Mouse (Mus musculus) hindbrain, embryonic 15.5 days (tissue): Measurements from ENCODE around the gene Ebpl. TPM values are rescaled to one million over a fixed set of nuclear protein-coding genes. Genes with fewer than 3 reads are reported as not detected.
A peak's percentile ranks its signal among the peaks of the same experiment; 100 is the strongest.

Experiments used
- ATAC-seq: fragments of 200-750 bp; cut with Nextera tagmentation; 2 replicates; pipeline ENCODE4 v1.8.0; 2017; ENCODE audit warnings: low read depth, moderate number of reproducible peaks, moderate TSS enrichment; ENCODE audit not compliant: low FRiP score
- H3K27ac ChIP-seq: fragments of 300-500 bp; sonication (generic); replicated peaks from 2 replicates; pipeline ENCODE4 v1.5.1; 2015; ENCODE audit warnings: mild to moderate bottlenecking, inconsistent platforms
- H3K27me3 ChIP-seq: fragments of 300-500 bp; sonication (generic); 2 replicates; pipeline ENCODE4 v1.6.1; 2015; ENCODE audit warnings: control low read depth, inconsistent platforms
- H3K36me3 ChIP-seq: fragments of 300-500 bp; sonication (generic); 2 replicates; pipeline ENCODE4 v1.6.1; 2015; ENCODE audit warnings: control low read depth, inconsistent platforms
- H3K4me1 ChIP-seq: fragments of 300-500 bp; sonication (generic); replicated peaks from 2 replicates; pipeline ENCODE4 v1.6.1; 2015; ENCODE audit warnings: control low read depth, inconsistent platforms
- H3K4me2 ChIP-seq: fragments of 300-500 bp; sonication (generic); 2 replicates; pipeline ENCODE4 v1.6.1; 2015; ENCODE audit warnings: moderate library complexity, mild to moderate bottlenecking, inconsistent platforms
- H3K4me3 ChIP-seq: fragments of 300-500 bp; sonication (generic); 2 replicates; pipeline ENCODE4 v1.5.1; 2015; ENCODE audit warnings: mild to moderate bottlenecking, inconsistent platforms
- H3K9ac ChIP-seq: fragments of 300-500 bp; sonication (generic); 2 replicates; pipeline ENCODE4 v1.6.1; 2015; ENCODE audit warnings: inconsistent platforms
- H3K9me3 ChIP-seq: fragments of 300-500 bp; sonication (generic); 2 replicates; pipeline ENCODE4 v1.6.1; 2016; ENCODE audit warnings: control low read depth, inconsistent platforms
- WGBS: fragments of 180-500 bp; shearing (Covaris S2); methylation state at CpG from one replicate; pipeline ENCODE4 v1.1.7; 2015; 5-methylcytosine and 5-hydroxymethylcytosine counted together
- polyA plus RNA-seq: library from polyadenylated mRNA; unstranded; fragments of >200 nt; fragmentation: Nextera tagmentation; extraction: Ambion mirVana; gene quantifications from 2 replicates; pipeline ENCODE4 v1.2.1, GENCODE M21; 2015

Gene Ebpl
- polyA plus RNA-seq, 1 experiment from 2014 or later = 10.1 TPM

GRCm38 (mm10) chr14:61321200-61321599, 39.0 kb downstream of the Ebpl start:
- 86% methylated on average over 4 of the region's 4 CpGs for WGBS
- no peaks in the 10 kb centered on the region for H3K9me3 ChIP-seq
- no peaks in the 10 kb centered on the region for H3K4me1 ChIP-seq
- ATAC-seq = no peak
- H3K9ac ChIP-seq = no peak overlapping the region
- no peaks in the 10 kb centered on the region for H3K36me3 ChIP-seq
- H3K27ac ChIP-seq = no peak overlapping the region
- H3K4me2 ChIP-seq = no peak overlapping the region
- H3K27me3 ChIP-seq = no peaks in the 10 kb centered on the region
- no peak overlapping the region for H3K4me3 ChIP-seq

- no peaks in the 10 kb centered on the region for H3K36me3 ChIP-seq
- no peaks in the 10 kb centered on the region for H3K27me3 ChIP-seq
- no peaks in the 10 kb centered on the region for H3K4me1 ChIP-seq
- H3K4me3 ChIP-seq = no peak overlapping the region
- no peak overlapping the region for H3K27ac ChIP-seq
- ATAC-seq = no peak
- H3K9ac ChIP-seq = no peak overlapping the region
- 92% methylated on average over 1 of the region's 1 CpGs for WGBS
- H3K9me3 ChIP-seq = no peaks in the 10 kb centered on the region
- no peak overlapping the region for H3K4me2 ChIP-seq
These were observed 39.5 kb downstream of the Ebpl start for GRCm38 (mm10) chr14:61320765-61321164.

- Histone ChIP-seq H3K4me1 (no peaks in the 10 kb centered on the region), H3K36me3 (no peaks in the 10 kb centered on the region), H3K27ac (no peak overlapping the region), H3K9me3 (no peaks in the 10 kb centered on the region), H3K4me2 (no peak overlapping the region), H3K27me3 (no peaks in the 10 kb centered on the region), H3K4me3 (no peak overlapping the region), H3K9ac (no peak overlapping the region)
- WGBS = 44% methylated on average over 4 of the region's 4 CpGs
- peak; percentile 48; the same call in 1 of the 2 replicates for ATAC-seq
These were observed 43.4 kb downstream of the Ebpl start for GRCm38 (mm10) chr14:61316861-61317260.

- Histone ChIP-seq H3K4me3 (no peak overlapping the region), H3K4me2 (no peak overlapping the region), H3K36me3 (no peaks in the 10 kb centered on the region), H3K27ac (no peak overlapping the region), H3K27me3 (no peaks in the 10 kb centered on the region), H3K4me1 (no peaks in the 10 kb centered on the region), H3K9me3 (no peaks in the 10 kb centered on the region), H3K9ac (no peak overlapping the region)
- 66% methylated on average over 12 of the region's 12 CpGs for WGBS
- no peak for ATAC-seq
These were observed 49.3 kb downstream of the Ebpl start for GRCm38 (mm10) chr14:61310963-61311362.

DNA sequence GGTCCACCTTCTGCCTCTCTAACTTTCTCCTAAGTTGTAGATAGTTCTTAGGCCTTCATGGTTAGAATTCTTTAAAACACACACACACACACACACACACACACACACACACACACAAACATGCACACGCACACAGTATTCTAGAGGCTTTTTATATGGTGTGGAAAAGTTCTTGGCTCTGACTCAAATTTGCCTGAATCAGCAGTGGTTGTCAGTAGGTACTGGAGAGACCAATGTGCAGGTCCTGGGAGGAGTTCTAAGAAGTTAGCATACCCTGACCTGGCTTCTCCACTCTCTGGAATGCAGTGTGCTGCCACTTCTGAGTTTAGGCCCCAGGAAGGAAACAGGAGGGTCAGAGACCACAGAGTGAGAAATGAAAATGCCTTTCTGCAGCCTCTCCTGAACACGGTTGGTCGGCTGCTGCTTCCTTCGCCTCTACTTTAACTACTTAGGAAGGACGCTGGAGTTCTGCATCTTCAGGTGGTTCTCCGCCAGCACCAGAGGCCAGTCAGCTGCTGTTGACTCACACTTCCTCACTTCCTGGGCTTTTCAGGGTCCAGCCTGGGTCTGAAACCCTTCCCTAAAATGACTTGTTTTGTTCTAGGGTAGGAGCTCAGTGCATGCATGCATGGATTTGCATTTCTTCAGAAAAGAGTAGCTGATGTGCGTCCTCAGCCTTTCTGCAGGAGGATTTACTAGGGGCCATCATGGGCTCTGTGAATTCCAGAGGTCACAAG, 50.0 kb downstream of the Ebpl start:
- Histone ChIP-seq H3K27me3 (no peaks in the 10 kb centered on the region), H3K4me1 (no peaks in the 10 kb centered on the region), H3K9ac (no peak overlapping the region), H3K27ac (no peak overlapping the region), H3K4me2 (no peak overlapping the region), H3K9me3 (no peaks in the 10 kb centered on the region), H3K4me3 (no peak overlapping the region), H3K36me3 (no peaks in the 10 kb centered on the region)
- ATAC-seq = no peak
- 80% methylated on average over 7 of the region's 7 CpGs for WGBS

DNA sequence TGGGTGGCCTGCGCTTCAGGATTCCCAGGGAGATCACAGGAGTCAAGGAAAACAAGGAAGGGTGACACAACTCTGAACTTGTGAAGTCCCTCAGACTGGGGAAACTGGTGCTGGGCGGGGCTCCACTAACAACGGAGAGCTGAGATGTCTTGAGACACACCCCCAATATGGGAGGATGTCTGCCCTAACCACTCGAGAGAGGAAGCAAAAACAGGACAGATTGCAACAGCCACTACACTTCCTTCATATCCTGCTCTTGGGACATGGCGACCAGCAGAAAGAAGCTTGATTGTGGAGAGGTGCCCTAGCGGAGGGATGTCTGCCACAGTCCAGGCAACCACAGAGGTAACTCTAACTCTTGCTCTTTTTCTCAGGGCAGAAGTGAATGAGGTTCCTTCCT, 50.6 kb downstream of the Ebpl start, which contains the start of gene Arl11:
Arl11 (plus strand) TSS at position 161 of the 400 bp plus-strand sequence.
- Histone ChIP-seq H3K36me3 (no peaks in the 10 kb centered on the region), H3K27ac (no peak within 1 kb of the TSS), H3K27me3 (no peaks in the 10 kb centered on the region), H3K4me2 (no peak within 1 kb of the TSS), H3K9ac (no peak within 1 kb of the TSS), H3K4me3 (no peak within 1 kb of the TSS), H3K4me1 (no peaks in the 10 kb centered on the region), H3K9me3 (no peaks in the 10 kb centered on the region)
- no peak for ATAC-seq
- 73% methylated on average over 6 of the region's 6 CpGs for WGBS

GRCm38 (mm10) chr14:61303969-61304609, 56.1 kb downstream of the Ebpl start:
- H3K9me3 ChIP-seq = no peaks in the 10 kb centered on the region
- no peaks in the 10 kb centered on the region for H3K36me3 ChIP-seq
- no peaks in the 10 kb centered on the region for H3K4me1 ChIP-seq
- no peak overlapping the region for H3K9ac ChIP-seq
- H3K27ac ChIP-seq = no peak overlapping the region
- no peak overlapping the region for H3K4me3 ChIP-seq
- ATAC-seq = no peak
- H3K27me3 ChIP-seq = no peaks in the 10 kb centered on the region
- no peak overlapping the region for H3K4me2 ChIP-seq
- 79% methylated on average over 4 of the region's 4 CpGs for WGBS

- Histone ChIP-seq H3K36me3 (no peaks in the 10 kb centered on the region), H3K4me3 (no peak overlapping the region), H3K4me2 (no peak overlapping the region), H3K27ac (no peak overlapping the region), H3K9me3 (no peaks in the 10 kb centered on the region), H3K9ac (no peak overlapping the region), H3K27me3 (no peaks in the 10 kb centered on the region), H3K4me1 (no peaks in the 10 kb centered on the region)
- ATAC-seq = no peak
- WGBS = 91% methylated on average over 2 of the region's 2 CpGs
These were observed 57.8 kb downstream of the Ebpl start for GRCm38 (mm10) chr14:61302428-61302827.

GRCm38 (mm10) chr14:61301323-61301722, 58.9 kb downstream of the Ebpl start:
- no peaks in the 10 kb centered on the region for H3K36me3 ChIP-seq
- H3K9ac ChIP-seq = no peak overlapping the region
- ATAC-seq = no peak
- no peak overlapping the region for H3K27ac ChIP-seq
- H3K9me3 ChIP-seq = no peaks in the 10 kb centered on the region
- H3K4me2 ChIP-seq = no peak overlapping the region
- H3K4me3 ChIP-seq = no peak overlapping the region
- H3K27me3 ChIP-seq = no peaks in the 10 kb centered on the region
- WGBS = 73% methylated on average over 2 of the region's 2 CpGs
- H3K4me1 ChIP-seq = no peaks in the 10 kb centered on the region

- Histone ChIP-seq H3K36me3 (no peaks in the 10 kb centered on the region), H3K4me3 (no peak overlapping the region), H3K9me3 (no peaks in the 10 kb centered on the region), H3K27ac (no peak overlapping the region), H3K4me2 (no peak overlapping the region), H3K9ac (no peak overlapping the region), H3K27me3 (no peaks in the 10 kb centered on the region), H3K4me1 (no peaks in the 10 kb centered on the region)
- 92% methylated on average over 6 of the region's 6 CpGs for WGBS
- no peak for ATAC-seq
These were observed 60.4 kb downstream of the Ebpl start for GRCm38 (mm10) chr14:61299810-61300209.

DNA sequence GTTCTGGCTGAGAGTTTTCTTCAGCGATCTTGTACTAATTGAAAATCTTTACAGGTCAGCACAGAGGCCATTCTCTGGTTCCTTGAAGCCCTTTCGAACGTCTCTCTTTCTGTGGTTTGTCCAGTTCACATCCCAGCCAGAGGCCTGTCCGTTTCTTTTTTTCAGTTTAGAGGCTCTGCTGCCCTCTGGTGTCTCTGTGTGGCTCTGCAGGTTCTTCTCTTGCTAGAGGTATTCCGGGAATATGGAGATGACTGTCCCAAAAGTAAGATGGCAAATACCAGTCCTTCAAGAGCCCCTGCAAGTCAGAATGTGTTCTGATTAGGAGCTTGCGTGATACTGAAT, 65.5 kb downstream of the Ebpl start:
- H3K4me3 ChIP-seq = no peak overlapping the region
- peak overlapping the region; percentile 1; the same call in 1 of the 2 replicates for H3K4me2 ChIP-seq
- H3K9ac ChIP-seq = no peak overlapping the region
- no peak for ATAC-seq
- WGBS = 16% methylated on average over 6 of the region's 6 CpGs
- no peaks in the 10 kb centered on the region for H3K27me3 ChIP-seq
- H3K9me3 ChIP-seq = no peaks in the 10 kb centered on the region
- no peak overlapping the region for H3K27ac ChIP-seq
- H3K4me1 ChIP-seq = no peaks in the 10 kb centered on the region
- H3K36me3 ChIP-seq = no peaks in the 10 kb centered on the region

GRCm38 (mm10) chr14:61293884-61294737, 66.1 kb downstream of the Ebpl start:
- WGBS = 50% methylated on average over 16 of the region's 16 CpGs
- ATAC-seq = no peak
- peak overlapping the region; percentile 1; the same call in 1 of the 2 replicates for H3K4me2 ChIP-seq
- H3K9ac ChIP-seq = no peak overlapping the region
- H3K27ac ChIP-seq = no peak overlapping the region
- H3K36me3 ChIP-seq = no peaks in the 10 kb centered on the region
- no peaks in the 10 kb centered on the region for H3K9me3 ChIP-seq
- H3K4me1 ChIP-seq = no peaks in the 10 kb centered on the region
- H3K27me3 ChIP-seq = no peaks in the 10 kb centered on the region
- H3K4me3 ChIP-seq = no peak overlapping the region
